Mouse (Mus musculus) ovary, postnatal 14 days (tissue): Measurements from ENCODE around the gene Pdzk1.

Experiments used
- DNase-seq: peaks from one replicate; pipeline ENCODE4 v3.0.0; 2022; ENCODE audit warnings: low spot score

Pdzk1 gene

GRCm38 (mm10) chr3:96882061-96882849 is 53.2 kb downstream of the Pdzk1 start:
- no peak for DNase-seq

- DNase-seq, result no peak
These were observed 54.6 kb downstream of the Pdzk1 start for GRCm38 (mm10) chr3:96883690-96884089.

GRCm38 (mm10) chr3:96902336-96902999 is 73.4 kb downstream of the Pdzk1 start:
- DNase-seq, result no peak

- DNase-seq, result no peak
These were observed 75.3 kb downstream of the Pdzk1 start, which contains the start of gene Gja5 for GRCm38 (mm10) chr3:96904393-96904792. TSS of gene Gja5 (plus strand) at chr3:96904693.

GRCm38 (mm10) chr3:96904851-96905541 is 75.9 kb downstream of the Pdzk1 start, which contains the start of gene Gpr89:
TSS of gene Gpr89 (minus strand) at chr3:96905346.
- peak; percentile 95 for DNase-seq

GRCm38 (mm10) chr3:96905592-96905991 is 76.5 kb downstream of the Pdzk1 start:
- no peak for DNase-seq
